Mouse (Mus musculus): ENCODE results near the gene Mbtps2.
A peak's percentile ranks its signal among the peaks of the same experiment; 100 is the strongest.

Mbtps2 gene

GRCm38 (mm10) chrX:157504506-157504905 lies 94.0 kb downstream of the Mbtps2 start:
- DNase-seq (ENCODE audit: low spot score in 2 of 2): no peak

GRCm38 (mm10) chrX:157501871-157502270 lies 96.6 kb downstream of the Mbtps2 start:
- no peak for DNase-seq (ENCODE audit: low spot score in 2 of 2)

DNA sequence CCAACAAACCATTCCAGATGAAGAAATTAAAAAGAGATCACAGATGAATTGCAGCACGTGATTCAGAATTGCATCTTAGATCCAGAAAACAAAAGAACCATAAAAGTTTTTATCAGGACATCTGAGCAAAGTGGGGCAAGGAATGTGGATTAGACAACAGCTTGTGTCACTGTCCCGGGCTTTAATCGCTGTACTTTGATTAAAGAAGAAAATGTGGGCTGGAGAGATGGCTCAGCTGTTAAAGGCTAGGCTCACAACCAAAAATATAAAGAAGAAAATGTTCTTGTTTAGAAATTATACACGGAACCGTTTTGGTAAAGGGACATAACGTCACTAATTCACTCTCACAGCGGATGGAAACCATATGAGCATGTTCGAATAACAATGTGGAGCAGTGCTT lies 98.5 kb downstream of the Mbtps2 start:
- DNase-seq (ENCODE audit: low spot score in 2 of 2): no peak

GRCm38 (mm10) chrX:157493159-157493558 lies 105.4 kb downstream of the Mbtps2 start:
- DNase-seq (ENCODE audit: low spot score in 2 of 2): no peak

GRCm38 (mm10) chrX:157491944-157492726 lies 106.4 kb downstream of the Mbtps2 start, which contains the start of gene Sms:
Gene Sms, minus strand, starts transcription at chrX:157492287.
- DNase-seq (ENCODE audit: low spot score in 2 of 2): peak; percentile 45 to 59

GRCm38 (mm10) chrX:157491145-157491935 lies 107.2 kb downstream of the Mbtps2 start:
- peak in 1 of 2 experiments; percentile 17 for DNase-seq (ENCODE audit: low spot score in 2 of 2)

DNA sequence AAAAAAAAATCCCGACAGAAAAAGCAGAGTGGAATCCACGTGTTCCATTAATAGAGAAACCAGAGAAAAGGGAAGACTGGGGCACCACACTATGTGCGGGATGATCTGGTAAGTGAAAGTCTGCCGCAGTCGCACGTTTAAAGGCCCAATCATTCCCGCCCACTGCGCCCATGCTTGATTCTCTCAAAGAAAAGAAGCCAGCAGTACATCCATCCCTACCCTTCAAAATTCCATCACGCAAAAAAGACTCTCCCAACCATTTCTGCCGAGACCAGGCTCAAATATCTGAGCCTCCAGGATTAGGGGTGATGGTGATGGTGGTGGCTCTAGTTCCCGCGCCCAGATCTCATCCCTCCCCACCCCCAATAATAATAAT lies 107.8 kb downstream of the Mbtps2 start:
- no peak for DNase-seq (ENCODE audit: low spot score in 2 of 2)

- DNase-seq (ENCODE audit: low spot score in 2 of 2): no peak
Measured at GRCm38 (mm10) chrX:157489871-157490721, 108.4 kb downstream of the Mbtps2 start.

DNA sequence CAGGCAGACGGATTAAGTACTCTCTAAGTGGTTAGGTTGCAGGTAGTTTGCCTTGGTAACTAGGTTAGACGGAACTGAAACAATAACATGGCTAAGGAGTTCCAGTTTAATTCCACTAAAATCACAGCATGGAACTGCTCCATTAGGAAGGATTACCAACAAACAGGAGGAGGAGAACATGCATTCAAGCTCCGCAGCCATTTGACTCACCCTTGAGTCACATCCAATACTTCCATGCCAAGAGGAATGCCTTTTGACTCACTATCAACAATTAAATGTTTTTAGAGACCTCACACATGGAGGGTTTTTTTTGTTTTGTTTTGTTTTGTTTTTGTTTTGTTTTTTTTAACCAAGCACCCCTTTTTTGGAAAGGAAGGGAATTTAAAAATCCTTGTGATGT lies 109.7 kb downstream of the Mbtps2 start:
- no peak for DNase-seq (ENCODE audit: low spot score in 2 of 2)

GRCm38 (mm10) chrX:157486765-157487164 lies 111.8 kb downstream of the Mbtps2 start:
- DNase-seq (ENCODE audit: low spot score in 2 of 2): no peak

All from urinary bladder, postnatal 4 days (tissue).